Mouse (Mus musculus) liver, embryonic 14.5 days (tissue): ENCODE results near the gene Nsd2. TPM values are rescaled to one million over a fixed set of nuclear protein-coding genes. Genes with fewer than 3 reads are reported as not detected.

Source experiments
- ATAC-seq: fragments of 200-750 bp; cut with Nextera tagmentation; 2 replicates; pipeline ENCODE4 v1.8.0; 2017; ENCODE audit warnings: moderate number of reproducible peaks, mild to moderate bottlenecking, moderate library complexity; ENCODE audit not compliant: insufficient read depth
- DNase-seq, 3 experiments: peaks; one replicate each; pipeline ENCODE4 v3.0.0-alpha.2; 2012 to 2013; ENCODE audit warnings: low read depth in 3 of 3, low spot score in 3 of 3
- H3K27ac ChIP-seq: fragments of 300-500 bp; sonication (generic); 2 replicates; pipeline ENCODE4 v1.5.1; 2014; ENCODE audit warnings: moderate library complexity, mild to moderate bottlenecking, control low read depth, inconsistent platforms
- H3K27me3 ChIP-seq: fragments of 300-500 bp; sonication (generic); 2 replicates; pipeline ENCODE4 v1.6.1; 2014; ENCODE audit warnings: mild to moderate bottlenecking, low read length, moderate library complexity; ENCODE audit not compliant: control insufficient read depth, insufficient read depth
- H3K36me3 ChIP-seq: fragments of 300-500 bp; sonication (generic); replicated peaks from 2 replicates; pipeline ENCODE4 v1.6.1; 2014; ENCODE audit warnings: low read depth; ENCODE audit not compliant: control insufficient read depth, insufficient read depth
- H3K4me1 ChIP-seq, 2 experiments: fragments of 200-500 bp in 1 of 2; fragments of 300-500 bp in 1 of 2; sonication (generic) in 1 of 2; replicated peaks; 2 replicates each; pipeline ENCODE4 v1.6.1; 2012 to 2014; ENCODE audit warnings: antibody characterized with exemption in 1 of 2, inconsistent platforms in 1 of 2, low read length in 1 of 2; ENCODE audit not compliant: control insufficient read depth in 2 of 2, insufficient read depth in 2 of 2
- H3K4me2 ChIP-seq: fragments of 300-500 bp; sonication (generic); 2 replicates; pipeline ENCODE4 v1.6.1; 2014; ENCODE audit warnings: low read depth, mild to moderate bottlenecking, control low read depth, moderate library complexity
- H3K4me3 ChIP-seq, 2 experiments: fragments of 200-500 bp in 1 of 2; fragments of 300-500 bp in 1 of 2; sonication (generic) in 1 of 2; 2 replicates each; pipeline ENCODE4 v1.5.1; 2012 to 2014; ENCODE audit warnings: low read depth in 2 of 2, low read length in 2 of 2, mild to moderate bottlenecking in 2 of 2, control low read depth in 1 of 2, inconsistent platforms in 1 of 2, moderate library complexity in 1 of 2; ENCODE audit not compliant: insufficient read depth in 1 of 2
- H3K9ac ChIP-seq: fragments of 300-500 bp; sonication (generic); replicated peaks from 2 replicates; pipeline ENCODE4 v1.6.1; 2014; ENCODE audit warnings: mild to moderate bottlenecking, control low read depth, moderate library complexity
- H3K9me3 ChIP-seq: fragments of 300-500 bp; sonication (generic); 2 replicates; pipeline ENCODE4 v1.6.1; 2016; ENCODE audit warnings: low read length, mixed read lengths; ENCODE audit not compliant: control insufficient read depth
- CTCF ChIP-seq: IDR thresholded peaks from 2 replicates; pipeline ENCODE4 v1.5.1; 2016; ENCODE audit warnings: antibody characterized with exemption, low read depth, control low read depth
- EP300 ChIP-seq: IDR thresholded peaks from 2 replicates; pipeline ENCODE4 v1.6.1; 2016; ENCODE audit warnings: antibody characterized with exemption, low read depth
- WGBS: fragments of 180-500 bp; shearing (Covaris S2); extraction: QIAGEN DNeasy Blood & Tissue Kit; methylation state at CpG from one replicate; pipeline ENCODE4 v1.1.7; 2014; ENCODE audit not compliant: insufficient replicate concordance; 5-methylcytosine and 5-hydroxymethylcytosine counted together
- polyA plus RNA-seq, 2 experiments: library from polyadenylated mRNA; depleted of rRNA in 1 of 2; stranded (reverse) in 1 of 2; unstranded in 1 of 2; fragments of >200 nt; fragmentation: Nextera tagmentation in 1 of 2; extraction: Ambion mirVana in 1 of 2; gene quantifications; 2 replicates each; pipeline versions ENCODE4 v1.2.1 to v1.2.3; 2012 to 2014

Nsd2 gene
- polyA plus RNA-seq, 2 experiments, result 26.7 to 27.8 TPM

DNA sequence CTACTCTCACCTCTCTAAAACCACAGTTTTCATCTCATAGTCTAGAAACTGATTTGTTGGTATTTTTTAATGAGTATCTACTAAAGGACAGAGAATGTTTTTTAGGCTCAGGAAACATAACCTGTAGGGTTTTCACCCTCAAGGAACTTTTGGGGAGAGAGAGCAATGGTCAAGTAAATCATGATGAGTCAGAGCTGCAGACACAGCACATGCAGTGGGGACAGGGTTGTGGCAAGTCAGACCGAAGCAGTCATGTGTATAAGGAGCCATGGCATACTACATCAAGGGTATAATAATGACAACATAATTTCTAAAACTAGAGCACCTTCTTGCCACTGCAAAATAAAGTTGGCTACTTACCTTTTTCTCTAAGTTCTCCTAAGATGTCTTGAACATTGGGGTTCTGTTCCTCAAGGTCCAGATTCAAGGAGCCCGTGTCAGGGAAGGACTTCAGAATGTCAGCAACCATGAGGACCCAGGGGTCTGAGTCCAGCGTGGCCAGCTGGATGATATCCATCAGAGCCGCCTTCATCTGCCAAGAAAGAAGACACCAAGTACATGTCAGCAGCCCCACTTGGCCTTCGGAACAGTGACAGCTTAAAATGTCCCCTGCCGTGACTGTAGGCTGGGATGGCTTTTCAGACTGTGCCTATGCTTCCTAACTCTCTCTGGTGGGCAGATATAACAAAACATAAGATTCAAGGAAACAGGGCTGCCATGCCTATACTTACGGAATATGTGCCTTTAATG lies 101.1 kb downstream of the Nsd2 start:
- peaks cover 33% of the 10 kb centered on the region for H3K36me3 ChIP-seq

GRCm38 (mm10) chr5:33922566-33922965 lies 102.0 kb downstream of the Nsd2 start:
- ATAC-seq, result no peak
- Histone ChIP-seq H3K4me2 (no peak overlapping the region), H3K4me1 (no peaks in the 10 kb centered on the region), H3K36me3 (peaks cover 29% of the 10 kb centered on the region), H3K4me3 (no peak overlapping the region), H3K27ac (no peak overlapping the region), H3K27me3 (no peaks in the 10 kb centered on the region), H3K9me3 (no peaks in the 10 kb centered on the region), H3K9ac (no peak overlapping the region)
- 74% methylated on average over 2 of the region's 2 CpGs for WGBS
- no peak for DNase-seq
- TF ChIP-seq EP300 (no peak), CTCF (no peak)

More for the DNA sequence above, 101.1 kb downstream of the Nsd2 start:
- no peaks in the 10 kb centered on the region for H3K27me3 ChIP-seq
- no peaks in the 10 kb centered on the region for H3K9me3 ChIP-seq
- H3K4me1 ChIP-seq, result no peaks in the 10 kb centered on the region
- no peak for DNase-seq
- TF ChIP-seq EP300 (no peak), CTCF (no peak)
- H3K9ac ChIP-seq, result no peak overlapping the region
- no peak overlapping the region for H3K4me2 ChIP-seq
- no peak overlapping the region for H3K4me3 ChIP-seq
- WGBS, result 81% methylated on average over 7 of the region's 7 CpGs
- H3K27ac ChIP-seq, result no peak overlapping the region
- no peak for ATAC-seq

DNA sequence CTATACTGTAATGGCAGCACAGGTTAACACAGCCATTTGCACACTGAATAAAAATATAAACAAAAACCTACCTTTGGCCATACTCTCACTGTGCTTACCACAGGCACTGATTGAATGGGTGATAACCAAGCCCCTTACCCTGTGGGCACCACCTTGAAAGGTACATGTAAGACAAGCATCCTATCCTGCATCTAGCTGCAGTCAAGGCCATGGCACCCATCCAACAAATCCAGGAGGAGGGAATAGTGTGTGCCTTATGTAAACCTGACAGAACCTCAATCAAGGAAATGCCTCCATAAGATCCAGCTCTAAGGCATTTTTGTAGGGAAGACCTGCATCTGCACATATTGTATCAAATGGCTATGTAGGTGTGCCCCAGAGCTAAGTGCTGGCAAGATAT lies 105.6 kb downstream of the Nsd2 start:
- peaks cover 17% of the 10 kb centered on the region for H3K36me3 ChIP-seq
- H3K4me1 ChIP-seq, result no peaks in the 10 kb centered on the region; a peak in 1 of 4 replicates
- no peak for ATAC-seq
- no peak overlapping the region for H3K4me3 ChIP-seq
- H3K27me3 ChIP-seq, result no peaks in the 10 kb centered on the region
- H3K9me3 ChIP-seq, result no peaks in the 10 kb centered on the region
- H3K27ac ChIP-seq, result no peak overlapping the region
- TF ChIP-seq CTCF, result no peak
- TF ChIP-seq EP300, result no peak
- H3K9ac ChIP-seq, result no peak overlapping the region
- no peak for DNase-seq
- H3K4me2 ChIP-seq, result no peak overlapping the region

GRCm38 (mm10) chr5:33932413-33932812 lies 111.9 kb downstream of the Nsd2 start:
- H3K36me3 ChIP-seq, result peaks cover 9% of the 10 kb centered on the region
- no peak overlapping the region for H3K9ac ChIP-seq
- no peak overlapping the region for H3K4me3 ChIP-seq
- H3K4me1 ChIP-seq, result peaks cover 19 to 22% of the 10 kb centered on the region in 2 experiments
- 61% methylated on average over 2 of the region's 2 CpGs for WGBS
- H3K4me2 ChIP-seq, result no peak overlapping the region
- TF ChIP-seq EP300 (no peak), CTCF (no peak)
- peak in 1 of 3 experiments; percentile 13 for DNase-seq
- no peaks in the 10 kb centered on the region for H3K9me3 ChIP-seq
- H3K27ac ChIP-seq, result no peak overlapping the region
- no peaks in the 10 kb centered on the region for H3K27me3 ChIP-seq
- ATAC-seq, result no peak

GRCm38 (mm10) chr5:33934081-33934480 lies 113.6 kb downstream of the Nsd2 start:
- H3K36me3 ChIP-seq, result peaks cover 9% of the 10 kb centered on the region
- ATAC-seq, result no peak
- H3K4me3 ChIP-seq, result peak overlapping the region; percentile 18 to 82
- peaks cover 21 to 22% of the 10 kb centered on the region in 2 experiments for H3K4me1 ChIP-seq
- H3K27me3 ChIP-seq, result no peaks in the 10 kb centered on the region
- DNase-seq, result peak in 1 of 3 experiments; percentile 22
- H3K9me3 ChIP-seq, result no peaks in the 10 kb centered on the region
- 41% methylated on average over 2 of the region's 2 CpGs for WGBS
- H3K27ac ChIP-seq, result peak overlapping the region; percentile 40
- H3K4me2 ChIP-seq, result peak overlapping the region; percentile 93
- TF ChIP-seq CTCF (no peak), EP300 (no peak)
- H3K9ac ChIP-seq, result peak overlapping the region; percentile 52
